Mouse (Mus musculus): ENCODE results near the gene Gm21970.

Gene Gm21970

DNA sequence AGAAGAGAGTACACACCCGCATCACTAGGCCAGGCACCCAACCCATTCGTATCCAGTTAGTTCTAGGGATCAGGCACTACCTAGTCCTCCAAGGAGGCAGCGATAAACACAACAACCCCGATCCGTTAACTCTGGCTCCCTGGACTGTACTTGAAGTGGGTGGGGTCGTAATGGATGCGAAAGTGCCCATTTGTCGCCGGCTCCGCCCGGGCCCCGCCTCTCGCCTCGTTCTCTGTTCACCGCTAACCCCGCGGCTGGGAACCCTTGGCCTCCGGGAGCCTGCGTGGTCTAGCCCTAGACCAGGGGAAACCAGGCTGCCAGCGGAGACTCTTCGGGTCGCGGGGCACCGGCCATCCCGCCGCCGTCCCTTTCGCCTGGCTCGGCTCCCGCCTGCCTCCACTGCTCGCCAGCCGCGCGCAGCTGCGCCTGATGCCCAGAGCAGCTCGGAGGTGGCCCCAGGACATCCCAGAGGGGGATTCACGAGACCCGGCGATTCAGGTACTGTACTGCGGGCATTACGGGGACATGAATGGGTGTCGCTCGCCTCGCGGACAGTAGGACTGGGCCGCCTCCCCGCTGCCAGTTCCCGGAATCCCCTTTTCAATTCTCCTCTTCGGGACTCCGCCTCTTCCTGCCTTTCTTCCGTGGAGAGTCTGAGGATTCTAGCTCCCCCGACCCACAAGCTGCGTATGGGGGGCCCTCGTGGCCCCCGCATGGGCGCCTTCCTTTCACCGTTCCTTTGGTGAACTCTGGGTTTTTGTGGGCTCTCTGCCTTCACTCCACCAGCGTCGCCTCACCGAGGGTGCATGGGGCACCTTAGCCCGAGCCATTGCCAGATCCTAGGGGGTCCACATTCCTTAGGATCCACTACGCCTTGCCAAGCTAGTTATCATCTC lies 18.7 kb upstream of the Gm21970 start, which contains the start of gene Ifnar2:
Gene Ifnar2, plus strand, starts transcription at position 207 of the 896 bp plus-strand sequence.
- DNase-seq (ENCODE audit: low read depth, low spot score): peak; percentile 82

- peak; percentile 17 for DNase-seq (ENCODE audit: low read depth, low spot score)
These were observed 17.9 kb upstream of the Gm21970 start for GRCm38 (mm10) chr16:91373473-91374252.

DNA sequence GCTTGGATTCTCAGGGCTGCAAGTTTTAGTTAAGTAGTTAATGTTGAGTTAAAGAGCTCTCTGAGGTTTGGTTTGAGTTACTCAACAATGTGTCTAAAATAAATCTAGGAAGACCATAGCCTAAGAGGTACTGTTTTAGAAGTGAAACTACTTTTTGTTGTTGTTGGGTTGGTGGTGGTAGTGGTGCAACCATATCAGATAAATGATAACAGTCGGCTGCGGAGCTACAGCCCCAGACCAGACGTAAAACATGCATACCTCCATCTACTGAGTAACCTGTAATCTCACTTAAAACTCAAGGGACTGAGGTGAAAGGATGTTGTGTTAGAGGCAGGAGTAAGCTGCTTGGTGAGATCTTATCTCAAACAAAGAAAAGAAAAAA lies 17.3 kb upstream of the Gm21970 start:
- no peak for DNase-seq (ENCODE audit: low read depth, low spot score)

DNA sequence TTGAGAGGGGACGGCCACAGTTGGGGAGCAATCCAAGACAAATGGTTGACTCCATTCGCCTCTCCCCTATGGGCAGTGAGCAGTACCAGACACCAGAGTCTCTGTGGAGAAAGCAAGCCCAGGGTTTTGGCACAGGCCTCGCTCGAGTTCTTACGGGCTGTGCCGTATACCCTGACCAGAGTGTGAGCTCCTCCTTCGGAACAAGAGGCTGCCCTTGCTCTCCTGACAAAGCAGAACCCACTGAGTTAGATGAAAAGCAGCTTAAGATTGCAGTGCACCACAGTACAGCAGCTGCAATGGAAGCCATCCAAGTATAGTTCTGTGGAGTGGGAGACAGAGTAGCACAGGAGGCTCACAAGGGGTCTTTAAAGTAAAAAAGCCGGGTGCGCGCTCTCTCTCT lies 14.8 kb upstream of the Gm21970 start:
- DNase-seq (ENCODE audit: low read depth, low spot score): no peak

DNA sequence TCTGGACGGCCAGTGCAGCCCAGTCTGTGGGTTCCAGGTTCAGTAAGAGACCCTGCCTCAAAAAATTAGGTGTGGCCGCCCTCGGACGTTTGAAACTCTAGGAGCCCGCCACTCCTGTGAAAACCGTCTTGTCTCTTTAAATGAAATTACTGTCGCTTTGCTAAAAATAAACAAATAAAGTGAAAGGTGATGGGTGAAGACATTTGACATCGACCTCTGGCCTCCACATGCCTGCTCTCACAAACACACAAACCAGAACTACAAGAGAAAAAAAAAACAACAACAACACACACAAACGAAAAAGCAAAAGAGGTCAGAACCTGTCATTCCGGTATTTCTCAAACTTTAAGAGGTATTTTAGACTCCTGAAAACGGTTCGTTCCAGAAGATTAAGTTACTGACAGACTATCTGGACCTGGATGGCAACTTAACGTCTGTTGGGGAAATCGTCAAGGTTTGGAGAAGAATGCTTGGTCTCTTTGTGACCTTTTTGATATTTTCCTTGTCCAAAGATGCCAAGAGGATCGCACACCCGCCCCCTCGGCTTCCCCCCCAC lies 13.0 kb upstream of the Gm21970 start:
- DNase-seq (ENCODE audit: low read depth, low spot score): no peak

DNA sequence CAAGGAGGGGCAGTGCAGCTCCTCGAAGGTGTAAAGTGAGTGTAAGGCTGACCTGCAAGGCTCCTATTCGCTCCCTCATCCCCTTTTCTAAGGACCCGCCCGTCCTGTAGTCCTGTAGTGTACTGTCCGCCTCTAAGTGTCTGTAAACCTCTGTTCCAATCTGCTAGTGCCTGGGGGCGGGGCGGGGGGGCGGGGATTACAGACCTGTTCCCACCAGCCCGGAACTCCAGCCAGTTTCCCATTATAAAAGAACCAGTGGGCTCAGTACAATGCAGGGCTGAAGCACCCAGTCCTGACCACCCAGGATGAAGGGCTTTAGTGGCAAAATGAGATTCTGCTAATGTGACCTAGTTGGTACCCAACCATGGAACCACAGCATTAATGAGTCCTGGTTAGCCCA lies 12.5 kb upstream of the Gm21970 start:
- DNase-seq (ENCODE audit: low read depth, low spot score): no peak

- DNase-seq (ENCODE audit: low read depth, low spot score): no peak
These were observed 12.1 kb upstream of the Gm21970 start for GRCm38 (mm10) chr16:91379412-91379811.

DNA sequence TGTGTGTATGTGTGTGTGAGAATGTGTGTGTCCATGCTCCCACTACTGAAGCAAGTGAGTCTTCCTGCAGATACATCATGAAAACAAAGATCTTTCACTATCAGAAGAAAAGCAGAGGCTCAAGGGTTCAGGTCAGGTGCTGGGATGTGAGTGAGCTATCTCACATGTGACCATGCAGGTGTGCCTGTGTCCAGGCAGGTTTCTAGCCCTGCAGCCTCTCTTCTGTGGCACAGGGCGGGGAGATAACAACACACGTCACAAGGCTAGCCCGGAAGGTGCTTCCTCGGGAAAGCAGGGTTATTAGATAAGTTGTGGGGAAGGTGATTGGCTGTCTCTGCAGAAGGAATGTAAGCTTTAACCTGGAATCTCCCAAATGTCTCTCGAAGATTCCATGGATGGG lies 11.4 kb upstream of the Gm21970 start:
- no peak for DNase-seq (ENCODE audit: low read depth, low spot score)

- no peak for DNase-seq (ENCODE audit: low read depth, low spot score)
These were observed 9.9 kb upstream of the Gm21970 start for GRCm38 (mm10) chr16:91381606-91382005.

DNA sequence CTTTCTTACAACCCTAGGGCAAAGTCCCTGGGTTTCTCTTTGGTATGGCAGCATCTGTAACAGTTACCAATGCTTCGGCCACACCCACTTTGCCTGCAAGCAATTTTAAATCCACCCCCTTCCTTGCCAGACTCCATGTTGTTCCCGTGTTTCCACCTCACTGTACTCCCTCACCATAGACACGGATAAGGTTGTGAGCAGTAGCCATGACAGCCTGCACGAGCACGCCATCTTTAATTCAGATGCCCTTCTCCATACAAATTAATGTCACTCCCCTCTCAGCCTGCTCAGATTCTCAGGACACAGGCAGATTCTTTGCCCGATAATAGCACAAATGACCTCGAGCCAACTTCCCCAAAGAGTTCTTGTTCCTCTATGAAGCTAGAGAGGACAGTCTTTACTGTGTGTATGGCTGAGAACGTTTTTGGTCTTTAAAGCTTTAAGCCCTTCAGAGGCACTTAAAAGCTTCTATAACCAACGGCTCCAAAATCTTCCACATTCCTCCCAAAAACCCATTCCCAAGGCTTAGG lies 9.2 kb upstream of the Gm21970 start:
- DNase-seq (ENCODE audit: low read depth, low spot score): no peak

- DNase-seq (ENCODE audit: low read depth, low spot score): no peak
These were observed 7.3 kb upstream of the Gm21970 start for GRCm38 (mm10) chr16:91384221-91384620.

DNA sequence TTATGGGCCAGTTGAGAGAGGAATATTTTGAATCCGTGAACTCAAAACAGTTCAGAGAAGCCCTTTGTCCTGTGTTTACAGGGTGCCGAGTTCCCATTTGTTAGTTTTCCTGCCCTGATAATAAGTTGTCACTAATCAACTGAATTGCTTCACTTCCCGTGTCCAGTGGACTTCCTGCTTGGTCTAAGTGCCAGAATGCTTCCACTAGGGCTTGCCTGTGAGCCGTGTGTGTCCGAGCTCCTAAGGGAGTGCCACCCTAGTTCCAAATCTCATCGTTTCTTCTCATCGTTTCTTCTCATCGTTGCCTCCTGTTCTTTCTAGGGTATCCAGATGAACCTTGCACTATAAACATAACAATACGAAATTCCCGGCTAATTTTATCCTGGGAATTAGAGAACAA lies 5.9 kb upstream of the Gm21970 start:
- no peak for DNase-seq (ENCODE audit: low read depth, low spot score)

DNA sequence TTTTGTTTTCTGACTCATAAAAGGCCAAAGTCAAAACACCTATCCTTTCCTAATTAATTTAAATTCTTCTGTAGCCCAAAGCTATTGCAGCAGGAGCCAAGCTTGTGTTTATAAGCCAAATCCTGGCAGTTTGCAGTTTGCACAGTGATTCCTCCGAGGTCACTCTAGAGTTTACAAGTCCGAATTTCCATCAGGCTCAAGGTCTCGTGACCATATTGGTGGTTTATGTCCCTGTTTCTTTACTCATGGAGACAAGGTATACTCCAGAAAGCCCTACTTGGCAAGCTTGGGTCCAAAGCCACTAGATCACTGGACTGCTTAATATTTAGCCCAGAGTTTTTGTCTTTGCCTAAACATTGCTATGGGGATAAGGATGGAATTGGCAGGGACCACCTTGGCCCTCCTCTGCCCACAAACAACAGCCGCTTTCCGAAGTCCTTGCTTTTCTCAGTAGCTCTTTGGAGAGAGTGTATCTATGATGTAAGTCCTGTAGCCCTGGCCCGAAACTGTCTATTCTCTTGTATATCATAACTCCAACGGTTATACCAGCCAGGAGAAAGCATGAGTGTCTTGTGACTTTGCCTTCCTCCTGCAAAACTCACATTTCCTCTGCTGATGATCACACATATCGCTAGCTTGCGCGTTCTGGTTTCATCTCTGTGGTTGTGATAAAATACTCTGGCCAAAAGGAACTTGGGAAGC lies 5.0 kb upstream of the Gm21970 start:
- no peak for DNase-seq (ENCODE audit: low read depth, low spot score)

DNA sequence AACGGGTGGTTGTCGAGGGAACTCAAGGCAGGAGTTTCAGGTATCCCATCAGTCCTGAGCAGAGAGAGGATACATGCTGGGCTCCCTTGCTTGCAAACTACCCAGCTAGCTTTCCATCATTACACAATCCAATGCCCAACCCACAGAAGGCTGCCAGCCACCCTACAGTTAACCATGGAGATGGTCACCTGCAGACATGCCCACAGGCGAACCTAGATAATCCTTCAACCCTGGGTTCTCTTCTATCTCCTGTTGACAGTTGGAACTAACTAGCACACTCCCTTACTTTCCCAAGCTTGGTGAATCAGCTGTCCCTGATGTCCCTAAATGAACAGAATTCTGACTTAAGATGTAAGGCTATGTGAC lies 4.4 kb upstream of the Gm21970 start:
- DNase-seq (ENCODE audit: low read depth, low spot score): no peak

- no peak for DNase-seq (ENCODE audit: low read depth, low spot score)
These were observed 1.4 kb upstream of the Gm21970 start for GRCm38 (mm10) chr16:91390100-91390499.

DNA sequence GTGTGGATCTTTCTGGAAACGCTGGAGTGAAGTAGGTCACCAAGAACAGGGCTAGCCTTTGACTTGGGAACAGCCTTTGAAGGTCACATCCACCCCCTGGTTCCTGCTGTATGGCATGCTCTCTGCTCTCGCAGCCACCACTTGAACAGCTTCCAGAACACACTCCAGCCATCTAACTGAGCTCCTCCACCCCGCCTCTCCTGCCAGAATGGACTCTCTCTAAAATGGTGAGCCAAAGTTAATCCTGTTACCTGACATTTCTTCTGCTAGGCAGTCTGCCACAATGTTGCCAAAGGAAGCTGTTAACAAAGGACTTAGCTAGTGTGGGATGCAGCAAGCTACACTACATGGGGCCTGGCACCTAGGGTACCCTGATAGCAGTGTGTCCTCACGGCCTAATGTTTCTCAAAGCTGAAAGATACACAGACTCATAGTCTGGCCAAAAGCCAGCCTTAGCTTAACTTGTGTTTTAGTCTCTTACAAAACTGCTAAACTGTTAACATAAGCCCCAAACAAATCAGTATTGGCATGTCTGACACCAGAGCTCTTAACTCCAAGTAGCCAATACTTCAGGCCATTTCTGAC lies 3.4 kb downstream of the Gm21970 start:
- DNase-seq (ENCODE audit: low read depth, low spot score): no peak

DNA sequence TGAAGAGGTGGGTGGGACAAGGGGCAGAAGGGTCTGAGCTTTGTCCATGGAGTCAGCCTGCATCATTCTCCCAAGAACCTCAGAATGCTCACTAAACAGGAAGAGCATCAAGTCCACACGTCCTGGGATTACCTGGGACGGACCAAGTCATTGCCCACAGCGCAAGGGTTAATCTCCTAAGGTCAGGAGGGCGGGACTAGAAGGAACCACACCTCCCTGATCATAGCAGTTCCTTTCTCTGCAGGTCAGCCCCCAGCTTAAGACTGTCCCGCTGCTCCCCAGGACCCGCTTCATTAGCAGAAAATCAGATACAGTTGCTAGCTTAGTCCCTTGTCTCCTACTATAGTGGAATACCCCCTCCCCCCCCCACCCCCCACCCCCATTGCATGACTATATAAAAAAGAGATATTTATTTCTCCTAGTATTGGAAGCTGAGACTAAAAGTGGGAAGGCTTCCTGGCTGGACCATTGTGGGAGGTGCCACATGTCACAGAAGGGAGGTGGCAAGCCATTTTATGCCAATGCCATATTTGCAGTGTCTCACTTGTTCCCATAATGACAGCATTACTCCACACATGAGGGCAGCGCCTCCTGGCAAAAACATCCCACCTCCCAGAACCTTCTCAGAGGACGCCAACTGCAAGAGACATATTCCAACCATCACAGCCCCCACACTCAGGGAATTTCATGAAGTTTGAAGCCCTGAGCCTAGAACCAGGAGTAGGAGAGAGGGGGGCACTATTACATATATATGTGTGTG lies 4.3 kb downstream of the Gm21970 start:
- DNase-seq (ENCODE audit: low read depth, low spot score): no peak

GRCm38 (mm10) chr16:91396844-91397537 lies 5.5 kb downstream of the Gm21970 start:
- no peak for DNase-seq (ENCODE audit: low read depth, low spot score)

DNA sequence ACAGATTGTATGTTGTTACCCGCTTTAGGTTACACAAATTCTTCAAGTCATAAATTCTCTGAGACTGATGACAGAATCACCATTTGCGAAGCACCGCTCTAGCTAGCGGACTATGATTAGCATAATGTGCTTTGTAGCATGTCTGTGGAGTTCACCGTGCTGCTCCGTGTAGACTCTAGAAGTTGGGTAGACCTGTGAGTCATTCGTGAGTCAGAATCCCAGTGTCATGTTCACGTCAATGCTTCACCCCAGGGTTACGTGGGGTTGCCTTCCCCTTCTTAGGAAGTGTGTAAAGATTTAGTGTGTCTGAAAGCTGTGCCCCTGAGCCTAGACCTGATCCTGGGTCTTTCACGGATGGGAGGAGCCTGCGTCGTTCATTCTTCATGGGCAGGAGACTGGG lies 6.5 kb downstream of the Gm21970 start:
- DNase-seq (ENCODE audit: low read depth, low spot score): no peak

DNA sequence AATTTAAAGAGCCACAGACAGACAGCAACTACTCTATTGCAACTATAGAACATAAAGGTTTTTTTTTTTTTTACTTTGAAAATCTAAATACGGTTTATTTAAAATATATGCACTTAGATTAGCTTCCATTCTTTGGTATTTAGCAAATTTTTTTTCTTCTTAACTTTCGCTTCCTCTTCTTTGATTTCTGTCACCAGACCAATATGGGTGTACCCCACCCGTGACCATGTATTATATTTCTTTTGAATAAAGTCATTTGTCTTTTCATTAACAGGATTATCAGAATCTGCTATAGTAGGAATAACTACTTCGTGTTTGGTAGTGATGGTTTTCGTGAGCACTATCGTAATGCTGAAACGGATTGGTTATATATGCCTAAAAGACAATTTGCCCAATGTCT lies 7.4 kb downstream of the Gm21970 start:
- no peak for DNase-seq (ENCODE audit: low read depth, low spot score)

Measured in c-Kit-negative CD71-positive TER-119-positive erythroid progenitor cells, embryonic 14.5 days (primary cell).